Mouse (Mus musculus) stomach, embryonic 16.5 days (tissue): ENCODE measurements around the gene Gm3448. TPM values are rescaled to one million over a fixed set of nuclear protein-coding genes. Genes with fewer than 3 reads are reported as not detected.
"Not testable (repeated sequence)": the region's sequence is repeated elsewhere in the genome, so short reads cannot be mapped to it uniquely, and the experiment has no call there.

Experiments used
- ATAC-seq: fragments of 200-750 bp; cut with Nextera tagmentation; 2 replicates; pipeline ENCODE4 v1.8.0; 2017; ENCODE audit warnings: moderate number of reproducible peaks, moderate TSS enrichment; ENCODE audit not compliant: insufficient read depth, low FRiP score
- H3K27ac ChIP-seq: fragments of 300-500 bp; sonication (generic); 2 replicates; pipeline ENCODE4 v1.5.1; 2014; ENCODE audit warnings: low read length
- H3K27me3 ChIP-seq: fragments of 300-500 bp; sonication (generic); 2 replicates; pipeline ENCODE4 v1.6.1; 2014; ENCODE audit warnings: low read length, control low read depth, mixed read lengths; ENCODE audit not compliant: control insufficient read depth, insufficient read depth
- H3K36me3 ChIP-seq: fragments of 300-500 bp; sonication (generic); 2 replicates; pipeline ENCODE4 v1.6.1; 2014; ENCODE audit warnings: low read length; ENCODE audit not compliant: control insufficient read depth, insufficient read depth
- H3K4me1 ChIP-seq: fragments of 300-500 bp; sonication (generic); 2 replicates; pipeline ENCODE4 v1.6.1; 2014; ENCODE audit warnings: low read length, control low read depth, mixed read lengths; ENCODE audit not compliant: control insufficient read depth, insufficient read depth
- H3K4me2 ChIP-seq: fragments of 300-500 bp; sonication (generic); 2 replicates; pipeline ENCODE4 v1.6.1; 2014; ENCODE audit warnings: low read depth, low read length, mixed read lengths
- H3K4me3 ChIP-seq: fragments of 300-500 bp; sonication (generic); replicated peaks from 2 replicates; pipeline ENCODE4 v1.5.1; 2014; ENCODE audit warnings: mild to moderate bottlenecking, low read length
- H3K9ac ChIP-seq: fragments of 300-500 bp; sonication (generic); 2 replicates; pipeline ENCODE4 v1.6.1; 2014; ENCODE audit warnings: low read length
- H3K9me3 ChIP-seq: fragments of 300-500 bp; sonication (generic); replicated peaks from 2 replicates; pipeline ENCODE4 v1.6.1; 2016; ENCODE audit warnings: low read length, control low read depth; ENCODE audit not compliant: control insufficient read depth
- WGBS: fragments of 180-500 bp; shearing (Covaris S2); extraction: QIAGEN DNeasy Blood & Tissue Kit; methylation state at CpG from one replicate; pipeline ENCODE4 v1.1.7; 2014; 5-methylcytosine and 5-hydroxymethylcytosine counted together
- polyA plus RNA-seq: library from polyadenylated mRNA; unstranded; fragments of >200 nt; fragmentation: Nextera tagmentation; extraction: Ambion mirVana; gene quantifications from 2 replicates; pipeline ENCODE4 v1.2.1, GENCODE M21; 2015

Gm3448 gene
- polyA plus RNA-seq, 1 experiment from 2014 or later, result 3.3 TPM

GRCm38 (mm10) chr17:15053183-15053828 is 12.0 kb upstream of the Gm3448 start:
- H3K4me2 ChIP-seq, H3K4me1 ChIP-seq, H3K4me3 ChIP-seq, H3K36me3 ChIP-seq, H3K27me3 ChIP-seq, H3K9ac ChIP-seq, ATAC-seq, H3K9me3 ChIP-seq, H3K27ac ChIP-seq: not testable (repeated sequence)
- WGBS, result 93% methylated on average over 5 of the region's 8 CpGs

- H3K9ac ChIP-seq, H3K4me1 ChIP-seq, H3K27ac ChIP-seq, H3K4me2 ChIP-seq, H3K4me3 ChIP-seq, H3K9me3 ChIP-seq, H3K27me3 ChIP-seq, H3K36me3 ChIP-seq: not testable (repeated sequence)
- peak; percentile 44; the same call in 1 of the 2 replicates for ATAC-seq
- 54% methylated on average over 1 of the region's 1 CpGs for WGBS
Measured at GRCm38 (mm10) chr17:15052766-15053165, 11.4 kb upstream of the Gm3448 start.

GRCm38 (mm10) chr17:15050338-15050737 is 9.0 kb upstream of the Gm3448 start:
- H3K27ac ChIP-seq, H3K4me3 ChIP-seq, H3K9ac ChIP-seq, H3K36me3 ChIP-seq, H3K27me3 ChIP-seq, H3K9me3 ChIP-seq, H3K4me1 ChIP-seq, ATAC-seq, H3K4me2 ChIP-seq: not testable (repeated sequence)
- WGBS, result no CpG with 5 or more reads among the region's 1 CpGs

- H3K4me3 ChIP-seq, H3K27ac ChIP-seq, ATAC-seq, H3K27me3 ChIP-seq, H3K36me3 ChIP-seq, H3K4me2 ChIP-seq, H3K9ac ChIP-seq, H3K9me3 ChIP-seq, H3K4me1 ChIP-seq: not testable (repeated sequence)
- no CpG with 5 or more reads among the region's 3 CpGs for WGBS
Measured at GRCm38 (mm10) chr17:15040455-15040854, 882 bp downstream of the Gm3448 start.

- H3K36me3 ChIP-seq, H3K4me2 ChIP-seq, H3K4me3 ChIP-seq, H3K9me3 ChIP-seq, H3K4me1 ChIP-seq, ATAC-seq, H3K27ac ChIP-seq, H3K9ac ChIP-seq, H3K27me3 ChIP-seq: not testable (repeated sequence)
- no CpG with 5 or more reads among the region's 4 CpGs for WGBS
Measured at GRCm38 (mm10) chr17:15031414-15031813, 9.9 kb downstream of the Gm3448 start.

GRCm38 (mm10) chr17:15025513-15025912 is 15.8 kb downstream of the Gm3448 start:
- not testable (repeated sequence) for ATAC-seq, H3K27me3 ChIP-seq, H3K4me1 ChIP-seq, H3K36me3 ChIP-seq, H3K4me3 ChIP-seq, H3K9ac ChIP-seq, H3K27ac ChIP-seq, H3K9me3 ChIP-seq, H3K4me2 ChIP-seq
- WGBS, result no CpG with 5 or more reads among the region's 6 CpGs

- not testable (repeated sequence) for H3K9ac ChIP-seq, H3K27me3 ChIP-seq, H3K4me3 ChIP-seq, H3K4me1 ChIP-seq, H3K9me3 ChIP-seq, H3K4me2 ChIP-seq, H3K27ac ChIP-seq, H3K36me3 ChIP-seq
- ATAC-seq, result peak; percentile 85
- no CpG with 5 or more reads among the region's 48 CpGs for WGBS
Measured at GRCm38 (mm10) chr17:15024502-15025193, 16.7 kb downstream of the Gm3448 start.

GRCm38 (mm10) chr17:15023878-15024492 is 17.4 kb downstream of the Gm3448 start:
- H3K36me3 ChIP-seq, H3K4me1 ChIP-seq, H3K4me3 ChIP-seq, H3K4me2 ChIP-seq, H3K9ac ChIP-seq, H3K9me3 ChIP-seq, H3K27me3 ChIP-seq, H3K27ac ChIP-seq: not testable (repeated sequence)
- ATAC-seq, result peak; percentile 85
- no CpG with 5 or more reads among the region's 97 CpGs for WGBS

- not testable (repeated sequence) for H3K27me3 ChIP-seq, H3K4me1 ChIP-seq, H3K9me3 ChIP-seq, H3K4me3 ChIP-seq, ATAC-seq, H3K9ac ChIP-seq, H3K36me3 ChIP-seq, H3K27ac ChIP-seq
- H3K4me2 ChIP-seq, result 0 out of 2 replicates have a peak overlapping the region, but pooled peaks have one; percentile 19
- WGBS, result 83% methylated on average over 3 of the region's 3 CpGs
Measured at GRCm38 (mm10) chr17:15021503-15022220, 19.7 kb downstream of the Gm3448 start.
